Comparison of ENCODE assay signal across 9 mouse cellular contexts in the genomic region with DNA sequence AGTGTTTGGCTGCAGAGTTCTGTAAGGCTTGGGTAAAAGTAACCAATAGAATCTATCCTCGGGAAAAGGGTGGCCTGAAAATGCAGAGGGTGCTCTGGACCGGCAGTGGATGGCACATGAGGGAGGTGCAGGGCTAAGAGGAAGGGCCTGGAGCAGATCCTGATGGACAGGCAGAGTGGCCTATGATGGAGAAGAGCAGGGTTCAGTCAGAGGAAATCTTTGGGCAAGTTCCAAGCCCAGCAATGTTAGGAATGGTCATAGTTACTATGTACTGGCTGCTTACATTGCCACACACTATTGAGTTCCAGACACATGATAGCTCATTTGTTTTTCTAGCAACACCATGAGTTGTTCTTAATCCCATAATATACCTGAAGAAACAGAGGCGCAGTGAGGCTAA.
A peak's percentile ranks its signal among the peaks of the same experiment; 100 is the strongest.
DNase-seq lines count a peak whose midpoint lies in the region; ATAC-seq and TF ChIP-seq lines count a peak whose summit lies in the region.
"Had no signal": no experiment of that assay in that cellular context is flagged by ENCODE, and none has a peak within 500 bp of the region (broad histone marks: within the 10 kb centered on the region; RNA-seq: fewer than 3 reads in every experiment).

No protein-coding gene starts in this region.

- peak; percentile 40; the same call in 1 of the 2 replicates for ATAC-seq in heart, embryonic 15.5 days (replicated peaks; ENCODE audit: insufficient number of reproducible peaks, insufficient read depth, low FRiP score, low read depth)
- ATAC-seq in embryonic facial prominence, embryonic 15.5 days (ENCODE audit: insufficient number of reproducible peaks, low FRiP score, low TSS enrichment, low read depth), result no peak
- ATAC-seq in lung, embryonic 14.5 days (ENCODE audit: insufficient read depth), result peak; percentile 16; the same call in 1 of the 2 replicates
- ATAC-seq in forebrain, embryonic 11.5 days (replicated peaks; ENCODE audit: low FRiP score), result no peak

- TF ChIP-seq CTCF in lung, embryonic 14.5 days (IDR thresholded peaks at IDR 0.05; ENCODE audit: low read depth), result no peak
- TF ChIP-seq CTCF in thymus, adult 2 months (IDR thresholded peaks at IDR 0.05; ENCODE audit: borderline replicate concordance, control insufficient read depth, extremely low read depth, insufficient read depth, low read length, poor library complexity), result no peak

- H3K4me3 ChIP-seq in heart, embryonic 15.5 days, result no peak overlapping the region
- no peak overlapping the region for H3K4me3 ChIP-seq in embryonic facial prominence, embryonic 15.5 days (replicated peaks)
- no peak overlapping the region for H3K4me3 ChIP-seq in lung, embryonic 14.5 days (ENCODE audit: low read depth, low read length)
- H3K4me3 ChIP-seq in thymus, adult 2 months (ENCODE audit: control insufficient read depth, insufficient read depth, low read length), result no peak overlapping the region
- H3K4me3 ChIP-seq in forebrain, embryonic 11.5 days (ENCODE audit: low read depth, low read length), result no peak overlapping the region
- H3K4me3 ChIP-seq: limb, embryonic 13.5 days had no signal

- H3K27me3 ChIP-seq in heart, embryonic 15.5 days, result peaks cover 32% of the 10 kb centered on the region
- H3K27me3 ChIP-seq in embryonic facial prominence, embryonic 15.5 days, result no peaks in the 10 kb centered on the region
- no peaks in the 10 kb centered on the region for H3K27me3 ChIP-seq in lung, embryonic 14.5 days (ENCODE audit: insufficient read depth, low read length)
- no peaks in the 10 kb centered on the region for H3K27me3 ChIP-seq in thymus, adult 2 months (ENCODE audit: control insufficient read depth, insufficient read depth, low read length)
- H3K27me3 ChIP-seq in forebrain, embryonic 11.5 days (ENCODE audit: control insufficient read depth, insufficient read depth, low read length), result no peaks in the 10 kb centered on the region
- H3K27me3 ChIP-seq: limb, embryonic 13.5 days had no signal

- H3K4me2 ChIP-seq in heart, embryonic 15.5 days, result no peak overlapping the region
- H3K4me2 ChIP-seq in embryonic facial prominence, embryonic 15.5 days (replicated peaks), result no peak overlapping the region
- no peak overlapping the region for H3K4me2 ChIP-seq in lung, embryonic 14.5 days
- H3K4me2 ChIP-seq in forebrain, embryonic 11.5 days (ENCODE audit: low read depth, low read length, severe bottlenecking), result no peak overlapping the region
- H3K4me2 ChIP-seq: limb, embryonic 13.5 days had no signal

- H3K27ac ChIP-seq in heart, embryonic 15.5 days, result peak overlapping the region; percentile 11; the same call in 1 of the 2 replicates
- H3K27ac ChIP-seq in embryonic facial prominence, embryonic 15.5 days (replicated peaks), result 0 out of 2 replicates have a peak overlapping the region, but pooled peaks have one; percentile 8
- no peak overlapping the region for H3K27ac ChIP-seq in lung, embryonic 14.5 days (ENCODE audit: low read depth)
- H3K27ac ChIP-seq in thymus, adult 2 months (ENCODE audit: control insufficient read depth, insufficient read depth, low read length), result no peak overlapping the region
- no peak overlapping the region for H3K27ac ChIP-seq in forebrain, embryonic 11.5 days (ENCODE audit: low read depth, low read length)
- H3K27ac ChIP-seq: limb, embryonic 13.5 days had no signal

- no peak for DNase-seq in heart, adult 8-10 months (ENCODE audit: low spot score)
- DNase-seq in Muller cell, postnatal 12 days (ENCODE audit: inconsistent ontology term), result peak; percentile 74
- DNase-seq in lung, embryonic 14.5 days, result peak; percentile 65
- DNase-seq in thymus, adult 2 months, result no peak
- DNase-seq in forebrain, embryonic 11.5 days (ENCODE audit: low spot score), result no peak
- DNase-seq: right cerebral cortex, postnatal 14 days had no signal

- no peaks in the 10 kb centered on the region for H3K9me3 ChIP-seq in heart, embryonic 15.5 days (replicated peaks)
- no peaks in the 10 kb centered on the region for H3K9me3 ChIP-seq in embryonic facial prominence, embryonic 15.5 days (replicated peaks)
- H3K9me3 ChIP-seq in lung, embryonic 14.5 days (ENCODE audit: low read depth, low read length), result no peaks in the 10 kb centered on the region
- H3K9me3 ChIP-seq in forebrain, embryonic 11.5 days (ENCODE audit: control insufficient read depth, low read length), result no peaks in the 10 kb centered on the region
- H3K9me3 ChIP-seq: limb, embryonic 13.5 days had no signal

- H3K9ac ChIP-seq in heart, embryonic 15.5 days, result no peak overlapping the region
- no peak overlapping the region for H3K9ac ChIP-seq in embryonic facial prominence, embryonic 15.5 days
- H3K9ac ChIP-seq in lung, embryonic 14.5 days, result no peak overlapping the region
- H3K9ac ChIP-seq in forebrain, embryonic 11.5 days (ENCODE audit: low read length), result no peak overlapping the region
- H3K9ac ChIP-seq: limb, embryonic 13.5 days had no signal

- TF ChIP-seq POLR2A in thymus, adult 2 months (IDR thresholded peaks at IDR 0.05; ENCODE audit: control insufficient read depth, extremely low read depth, insufficient read depth, low read length, poor library complexity), result no peak

- H3K36me3 ChIP-seq in heart, embryonic 15.5 days, result 0 out of 2 replicates have a peak, but pooled peaks cover 5% of the 10 kb centered on the region
- H3K36me3 ChIP-seq in embryonic facial prominence, embryonic 15.5 days, result peaks cover 7% of the 10 kb centered on the region; the same call in 1 of the 2 replicates
- H3K36me3 ChIP-seq in lung, embryonic 14.5 days (ENCODE audit: insufficient read depth), result peaks cover 22% of the 10 kb centered on the region
- no peaks in the 10 kb centered on the region for H3K36me3 ChIP-seq in thymus, adult 2 months (ENCODE audit: control insufficient read depth, insufficient read depth, low read length)
- H3K36me3 ChIP-seq in forebrain, embryonic 11.5 days (ENCODE audit: control insufficient read depth, insufficient read depth, low read length), result no peaks in the 10 kb centered on the region; the same call in 1 of the 2 replicates

- 69% methylated on average over 3 of the region's 3 CpGs for WGBS in heart, embryonic 15.5 days
- 80% methylated on average over 3 of the region's 3 CpGs for WGBS in embryonic facial prominence, embryonic 15.5 days
- WGBS in lung, embryonic 14.5 days, result 70% methylated on average over 3 of the region's 3 CpGs
- WGBS in thymus, adult 2 months, result 88% methylated on average over 3 of the region's 3 CpGs
- 86% methylated on average over 3 of the region's 3 CpGs for WGBS in forebrain, embryonic 11.5 days

- H3K4me1 ChIP-seq in heart, embryonic 15.5 days (replicated peaks), result peaks cover 38% of the 10 kb centered on the region
- peaks cover 34% of the 10 kb centered on the region for H3K4me1 ChIP-seq in embryonic facial prominence, embryonic 15.5 days
- H3K4me1 ChIP-seq in lung, embryonic 14.5 days (ENCODE audit: insufficient read depth), result 0 out of 2 replicates have a peak, but pooled peaks cover 3% of the 10 kb centered on the region
- peaks cover 47% of the 10 kb centered on the region for H3K4me1 ChIP-seq in thymus, adult 2 months (replicated peaks; ENCODE audit: control insufficient read depth, insufficient read depth, low read length)
- peaks cover 3% of the 10 kb centered on the region; the same call in 1 of the 2 replicates for H3K4me1 ChIP-seq in forebrain, embryonic 11.5 days (replicated peaks; ENCODE audit: control insufficient read depth, insufficient read depth, low read length)

Comparison
In these comparisons a context has a peak if more than half of its experiments do, and no peak if none do; other contexts are left out.
1. ATAC-seq: peak in heart, embryonic 15.5 days (single experiment) and lung, embryonic 14.5 days (single experiment); none in embryonic facial prominence, embryonic 15.5 days (single experiment) and forebrain, embryonic 11.5 days (single experiment).
2. H3K27ac ChIP-seq: peak in heart, embryonic 15.5 days (single experiment) and embryonic facial prominence, embryonic 15.5 days (single experiment); none in lung, embryonic 14.5 days (single experiment), thymus, adult 2 months (single experiment) and forebrain, embryonic 11.5 days (single experiment).
3. DNase-seq: peak in Muller cell, postnatal 12 days (single experiment) and lung, embryonic 14.5 days (single experiment); none in heart, adult 8-10 months (single experiment), thymus, adult 2 months (single experiment) and forebrain, embryonic 11.5 days (single experiment).